Mouse (Mus musculus): ENCODE measurements around the gene Htt.

Htt gene

GRCm38 (mm10) chr5:34931516-34932457 is 170.2 kb downstream of the Htt start:
- peak; percentile 40 for DNase-seq

GRCm38 (mm10) chr5:34932458-34932806 is 170.9 kb downstream of the Htt start:
- DNase-seq = no peak

- DNase-seq = no peak
Measured at GRCm38 (mm10) chr5:34933461-34933860, 171.9 kb downstream of the Htt start.

GRCm38 (mm10) chr5:34941710-34942470 is 180.3 kb downstream of the Htt start:
- no peak for DNase-seq

- DNase-seq = no peak
Measured at GRCm38 (mm10) chr5:34943428-34943827, 181.9 kb downstream of the Htt start.

- peak; percentile 95 for DNase-seq
Measured at GRCm38 (mm10) chr5:34948861-34949760, 187.6 kb downstream of the Htt start, which contains the start of gene Rgs12. TSS of gene Rgs12 (plus strand) at chr5:34949445.

- DNase-seq = no peak
Measured at GRCm38 (mm10) chr5:34949769-34950211, 188.2 kb downstream of the Htt start.

- peak; percentile 25 for DNase-seq
Measured at GRCm38 (mm10) chr5:34950486-34951160, 189.1 kb downstream of the Htt start.

- DNase-seq = peak; percentile 70
Measured at GRCm38 (mm10) chr5:34951161-34951834, 189.8 kb downstream of the Htt start.

- no peak for DNase-seq
Measured at GRCm38 (mm10) chr5:34954508-34954907, 193.0 kb downstream of the Htt start.

GRCm38 (mm10) chr5:34955630-34956029 is 194.1 kb downstream of the Htt start:
- DNase-seq = peak; percentile 72

- no peak for DNase-seq
Measured at GRCm38 (mm10) chr5:34956151-34956550, 194.6 kb downstream of the Htt start.

- peak; percentile 37 for DNase-seq
Measured at GRCm38 (mm10) chr5:34957015-34957414, 195.5 kb downstream of the Htt start.

GRCm38 (mm10) chr5:34960021-34960420 is 198.5 kb downstream of the Htt start:
- no peak for DNase-seq

Data from kidney, postnatal 10 days (tissue).